Mouse (Mus musculus) frontal cortex, adult (tissue): ENCODE measurements around the gene Tmem234.

Experiments used
- ATAC-seq: cut with Nextera tagmentation; 2 replicates; pipeline ENCODE4 v1.9.2; 2017; ENCODE audit warnings: mild to moderate bottlenecking, moderate library complexity, mixed read lengths; ENCODE audit not compliant: low TSS enrichment

Gene Tmem234

DNA sequence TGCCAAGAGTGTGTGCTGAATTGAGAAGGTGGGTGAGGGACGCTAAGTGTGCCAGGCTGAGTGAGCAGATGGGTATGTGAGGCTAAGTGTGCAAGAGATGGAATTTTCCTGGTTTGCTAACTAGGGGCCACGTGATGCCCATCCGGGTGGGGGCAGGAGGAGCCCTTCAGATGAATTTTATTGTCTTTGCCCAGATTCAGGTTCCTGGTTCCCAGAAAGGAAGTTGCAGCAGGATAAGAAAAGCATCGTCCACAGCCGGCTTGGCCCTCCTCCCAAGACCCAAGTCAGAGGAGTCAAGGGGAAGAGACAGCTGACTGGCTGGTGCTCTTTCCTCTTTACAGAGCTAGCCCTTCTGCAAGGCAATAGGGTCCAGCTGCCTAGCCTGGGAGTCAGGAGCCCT lies 22.0 kb upstream of the Tmem234 start, which contains the start of gene Fam167b:
TSS of gene Fam167b (minus strand) at position 84 of the 400 bp plus-strand sequence.
- ATAC-seq, result no peak

DNA sequence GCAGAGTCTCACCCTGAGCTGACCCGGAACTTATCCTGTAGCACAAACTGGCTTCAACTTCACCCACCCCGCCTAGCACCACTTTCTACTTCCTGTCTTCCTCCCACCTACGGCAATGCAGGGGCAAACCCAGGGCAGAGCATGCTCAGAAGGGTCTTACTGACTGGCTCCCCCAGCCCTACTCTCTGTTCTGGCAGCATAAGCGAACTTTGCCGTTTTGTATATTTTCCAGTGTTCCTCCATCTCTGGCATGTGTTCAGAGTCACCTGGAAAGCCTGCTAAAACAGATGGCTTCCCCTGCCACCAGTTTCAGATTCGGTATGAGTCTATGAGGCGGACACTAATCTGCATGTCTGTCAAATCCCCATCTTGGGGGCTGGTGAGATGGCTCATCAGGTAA lies 20.1 kb upstream of the Tmem234 start:
- no peak for ATAC-seq

DNA sequence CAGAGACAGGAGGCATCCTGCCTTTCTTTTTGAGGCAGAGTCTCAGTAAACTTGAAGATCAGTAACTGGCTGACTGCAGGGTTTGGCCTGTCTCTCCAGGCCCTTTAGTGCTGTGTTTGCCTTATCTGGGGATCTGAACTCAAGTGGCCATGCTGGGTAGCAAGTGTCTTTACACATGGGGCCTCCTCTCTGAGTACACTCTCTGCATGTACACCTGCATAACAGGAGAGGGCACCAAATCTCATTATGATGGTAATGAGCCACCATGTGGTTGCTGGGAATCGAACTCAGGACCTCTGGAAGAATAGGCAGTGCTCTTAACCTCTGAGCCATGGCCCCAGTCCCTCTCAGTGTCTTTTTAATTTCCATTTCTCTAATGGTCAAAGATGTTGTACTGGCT lies 18.2 kb upstream of the Tmem234 start:
- ATAC-seq, result no peak

DNA sequence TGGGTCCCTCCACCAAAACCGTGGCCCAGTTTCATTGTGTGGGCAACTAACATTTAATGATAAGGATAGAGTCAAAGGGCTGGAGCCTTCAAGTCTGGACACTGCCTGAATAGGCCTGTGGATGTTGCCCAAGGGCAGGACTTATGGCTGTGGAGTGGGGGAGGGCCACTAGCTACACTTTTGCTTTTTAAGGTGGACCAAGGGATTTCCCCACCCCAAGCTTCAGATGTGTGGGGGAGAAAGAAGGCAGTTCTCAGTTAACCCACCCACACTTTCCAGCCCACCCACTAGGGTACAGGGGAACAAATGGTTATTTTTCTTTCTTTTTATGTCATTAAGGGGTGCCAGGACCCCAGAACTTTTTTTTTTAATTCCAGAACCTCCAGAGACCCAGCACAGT lies 16.1 kb upstream of the Tmem234 start:
- no peak for ATAC-seq

DNA sequence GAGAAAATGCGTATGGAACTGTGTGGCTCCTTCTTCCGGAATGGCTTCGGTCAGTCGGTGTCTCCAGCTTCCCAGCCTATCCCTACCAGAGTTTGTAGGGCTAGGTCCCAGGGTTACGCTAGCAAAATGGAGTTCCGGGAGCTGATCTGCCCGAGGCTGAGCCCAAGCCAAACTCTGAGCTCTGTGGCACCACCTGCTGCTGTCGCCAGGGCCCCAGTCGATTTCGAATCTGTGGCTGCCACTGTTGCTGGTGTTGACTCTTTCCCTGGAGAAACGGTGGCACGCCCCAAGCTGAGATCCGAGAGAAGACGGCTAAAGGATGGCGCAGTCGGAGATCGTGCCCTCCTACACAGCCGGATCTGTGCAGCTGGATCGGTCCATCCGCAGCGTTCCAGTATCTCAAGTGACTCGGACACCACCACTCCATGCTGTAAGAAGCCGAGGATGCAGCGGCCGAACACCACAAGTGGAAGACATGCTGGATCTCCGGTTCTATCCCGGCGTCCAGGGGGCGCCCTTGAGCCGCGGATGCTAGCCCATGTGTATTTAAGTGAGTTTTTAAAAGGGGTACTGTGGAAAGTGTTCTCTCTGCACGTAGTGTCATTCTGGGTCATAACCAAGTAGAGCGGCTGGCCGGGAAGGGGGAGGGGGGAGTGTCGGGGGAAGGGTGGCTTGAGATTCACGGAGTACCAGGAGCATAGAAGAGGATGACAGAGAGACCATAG lies 15.4 kb upstream of the Tmem234 start:
- peak; percentile 80 for ATAC-seq

DNA sequence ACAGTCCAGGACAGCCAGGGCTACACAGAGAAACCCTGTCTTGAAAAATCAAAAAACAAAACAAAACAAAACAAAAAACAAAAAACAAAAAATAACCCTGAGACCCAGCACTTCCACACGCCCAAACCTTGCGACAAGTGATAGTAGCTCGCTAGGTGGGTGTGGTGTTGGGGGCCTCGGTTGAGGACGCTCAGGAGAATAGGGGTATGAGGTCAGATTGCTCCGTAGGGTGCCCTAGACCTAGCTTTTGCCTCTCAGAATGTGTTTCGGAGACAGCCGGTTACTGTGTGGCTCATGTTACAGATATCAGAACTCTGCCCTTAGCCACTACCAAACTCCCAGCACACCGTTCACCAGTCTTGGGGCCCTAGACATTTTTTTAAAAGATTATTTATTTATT lies 14.7 kb upstream of the Tmem234 start:
- no peak for ATAC-seq

DNA sequence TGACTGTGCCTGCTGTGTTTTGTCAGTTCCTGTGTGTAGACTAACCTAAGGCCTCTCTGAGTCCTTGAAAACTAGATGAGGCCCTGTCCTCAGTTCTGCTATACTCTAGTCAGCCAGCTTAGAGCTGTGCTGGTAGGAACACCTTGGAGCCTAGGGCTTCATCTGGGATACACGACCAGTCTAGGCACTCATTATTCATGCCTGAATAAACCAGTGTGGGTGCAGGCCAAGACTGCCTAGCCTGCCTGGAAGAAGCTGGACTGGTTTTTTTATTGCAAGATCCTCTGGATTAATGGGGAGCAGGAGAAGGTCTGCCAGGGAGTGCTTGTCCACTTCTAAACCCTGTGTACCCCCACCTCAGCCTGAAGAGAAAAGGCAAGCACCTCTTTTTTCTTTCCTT lies 13.5 kb upstream of the Tmem234 start:
- no peak for ATAC-seq

DNA sequence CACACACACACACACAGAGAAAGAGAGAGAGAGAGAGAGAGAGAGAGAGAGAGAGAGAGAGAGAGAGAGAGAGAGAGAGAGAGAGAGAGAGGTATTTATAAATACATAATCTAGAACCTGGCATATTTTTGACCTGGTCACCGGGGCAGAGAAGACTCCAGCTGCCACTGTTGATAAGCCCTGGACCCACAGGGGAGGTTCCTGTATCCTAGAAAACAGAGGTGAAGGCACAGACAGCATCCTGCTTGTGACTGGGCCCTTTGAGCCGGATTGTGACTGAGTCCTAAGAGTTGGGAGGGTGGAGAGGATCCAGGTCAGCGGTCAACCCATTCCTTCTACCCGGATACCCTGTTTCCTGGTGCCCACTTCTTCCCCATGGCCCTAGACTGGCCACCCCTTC lies 11.6 kb upstream of the Tmem234 start:
- no peak for ATAC-seq

DNA sequence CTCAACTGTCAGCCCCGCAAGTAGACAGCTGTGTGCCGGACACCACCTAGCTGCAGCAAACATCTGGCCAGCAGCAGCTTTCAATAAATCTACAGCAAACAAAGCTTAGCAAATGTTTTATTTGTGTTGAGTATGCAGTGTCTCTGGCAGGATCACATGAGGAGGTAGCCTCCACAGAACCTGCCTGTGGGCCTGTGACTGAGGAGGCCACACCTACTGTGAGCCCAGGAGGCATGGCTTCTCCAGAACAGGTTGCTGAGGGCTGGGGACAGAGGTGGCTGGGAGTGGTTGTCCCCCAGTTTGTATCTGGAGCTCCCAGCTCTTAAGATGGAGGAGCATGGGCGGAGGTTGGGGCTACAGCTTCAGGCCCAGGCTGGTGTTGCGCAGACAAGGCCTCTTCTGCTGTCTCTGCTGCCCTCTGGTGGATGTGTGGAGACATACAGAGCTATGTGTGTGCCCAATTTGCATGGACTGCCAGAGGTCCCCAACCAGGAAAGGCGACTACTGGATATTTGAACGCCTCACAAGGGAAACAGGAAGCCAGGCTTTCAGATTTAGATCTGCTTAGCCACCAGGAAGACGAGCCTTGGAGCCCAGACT lies 8.1 kb downstream of the Tmem234 start:
- peak; percentile 83 for ATAC-seq

DNA sequence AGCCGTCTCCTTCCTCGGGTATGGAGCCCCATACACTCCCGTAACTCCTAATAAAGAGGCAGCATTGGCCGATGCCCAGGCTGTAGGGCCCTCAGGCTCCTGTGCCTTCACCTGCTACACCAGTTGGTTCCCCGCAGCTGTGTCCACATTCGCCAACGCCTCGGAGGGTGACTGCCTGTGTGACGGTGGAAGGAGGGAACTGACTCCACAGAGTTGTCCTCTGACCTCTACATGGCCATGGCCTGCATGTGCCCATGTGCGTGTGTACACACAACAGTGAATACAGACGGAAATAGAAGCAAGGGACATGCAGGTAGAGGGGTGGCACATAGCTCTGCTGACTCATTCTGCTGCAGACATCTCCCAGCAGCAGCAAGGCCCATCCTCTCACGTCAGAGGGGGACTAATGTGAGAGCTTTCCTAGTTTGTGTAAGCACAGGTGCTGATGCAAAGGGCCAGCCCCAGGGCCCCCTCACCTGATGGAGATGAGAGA lies 8.7 kb downstream of the Tmem234 start:
- peak; percentile 13 for ATAC-seq

DNA sequence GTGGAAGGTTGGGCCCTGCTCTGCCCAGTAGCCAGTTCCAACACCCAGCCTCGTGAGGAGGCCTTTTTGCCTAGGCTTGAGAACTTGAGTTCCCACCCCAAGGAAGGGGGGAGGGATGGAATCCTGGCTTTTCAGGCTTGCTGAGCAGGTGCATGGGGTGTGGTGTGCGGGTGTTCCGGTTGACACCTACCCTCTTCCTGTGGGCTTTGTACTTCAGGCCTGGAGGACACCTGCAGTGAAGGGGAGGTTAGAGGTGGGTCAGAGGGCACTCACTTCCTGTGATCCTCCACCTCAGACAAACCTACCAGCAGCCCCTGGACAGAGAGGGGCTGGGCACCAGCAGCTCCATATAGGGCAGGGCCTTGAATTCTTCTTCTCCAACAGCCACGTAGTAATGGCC lies 9.6 kb downstream of the Tmem234 start:
- no peak for ATAC-seq

DNA sequence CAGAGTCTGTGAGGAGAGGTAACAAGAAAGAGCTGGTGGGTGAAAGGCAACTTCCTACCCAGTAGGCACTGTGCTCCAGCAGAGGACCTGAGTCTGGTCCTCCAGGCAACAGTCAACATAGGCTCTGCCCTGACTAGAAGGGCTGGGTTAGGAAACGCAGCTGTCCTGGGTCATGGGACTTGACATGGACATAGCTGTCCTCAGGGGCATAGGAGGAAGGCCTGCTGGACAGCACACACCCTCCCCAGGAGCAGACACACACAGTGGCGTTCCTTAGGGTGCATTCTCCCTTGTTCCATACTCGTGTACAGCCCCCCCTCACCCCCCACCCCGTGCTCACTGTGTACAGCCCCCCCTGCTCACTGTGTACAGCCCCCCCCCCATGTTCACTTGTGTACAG lies 10.0 kb downstream of the Tmem234 start:
- no peak for ATAC-seq

DNA sequence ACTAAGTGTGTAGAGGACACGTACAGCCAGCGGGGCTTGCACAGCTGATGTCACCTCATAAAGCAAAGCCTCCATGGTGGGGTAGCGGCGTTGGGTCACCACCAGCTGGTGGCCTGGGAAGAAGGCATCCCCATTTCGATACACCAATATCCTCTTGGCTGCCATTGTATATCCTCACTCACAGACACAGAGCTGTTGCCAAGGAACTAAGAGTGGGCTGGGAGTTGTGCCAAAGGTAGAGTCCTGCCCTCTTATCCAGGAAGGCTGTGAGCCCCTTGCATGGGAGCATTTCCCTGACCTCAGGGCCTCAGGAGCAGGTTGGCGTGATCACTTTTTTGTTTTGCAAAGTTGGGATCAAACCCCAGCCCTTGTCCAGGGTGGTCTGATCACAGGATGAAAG lies 13.6 kb downstream of the Tmem234 start, which contains the start of gene Dcdc2b:
TSS of gene Dcdc2b (minus strand) at position 165 of the 400 bp plus-strand sequence.
- no peak for ATAC-seq

DNA sequence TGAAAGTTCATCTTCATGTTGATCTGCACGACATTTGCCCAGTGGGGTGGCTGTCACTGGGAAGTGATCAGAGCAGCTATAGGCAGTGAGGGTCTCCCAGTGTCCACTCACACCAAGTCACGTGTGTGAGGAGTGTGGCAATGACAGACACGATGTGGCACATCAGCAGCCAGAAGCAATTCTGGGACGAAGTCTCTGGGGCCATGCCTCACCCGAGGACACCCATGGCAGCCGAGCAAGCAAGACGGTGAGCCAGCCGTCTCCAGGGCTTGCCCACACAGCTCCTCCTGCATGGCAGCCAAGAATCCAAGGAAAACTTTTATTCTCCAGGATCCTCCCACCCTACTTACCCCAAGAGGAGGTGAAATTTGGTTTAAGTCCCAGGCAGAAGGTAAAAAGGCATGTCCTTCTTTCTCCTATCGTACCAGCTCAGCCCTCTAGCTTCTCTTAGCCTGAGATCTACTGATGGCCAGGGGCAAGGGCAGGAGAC lies 15.4 kb downstream of the Tmem234 start:
- peak; percentile 22; the same call in 1 of the 2 replicates for ATAC-seq

DNA sequence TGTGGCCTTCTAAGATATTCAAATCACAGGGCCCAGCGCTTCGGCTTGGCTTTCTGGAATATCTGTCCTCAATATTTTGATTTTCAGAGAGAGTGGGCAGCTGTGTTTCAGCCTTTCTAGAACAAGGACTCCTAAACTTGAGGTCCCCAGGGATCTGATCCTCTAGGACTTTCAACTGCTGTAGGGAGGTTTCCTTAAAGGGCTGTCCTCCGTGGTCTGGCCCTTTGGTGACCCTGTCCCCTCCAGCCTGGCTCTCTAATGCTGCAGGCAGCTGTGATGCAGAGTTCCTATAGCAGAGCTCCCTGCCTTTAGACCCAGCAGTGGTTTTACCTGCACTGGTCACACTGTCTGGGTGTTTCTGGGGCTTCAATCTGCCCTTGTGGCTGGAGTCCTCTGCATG lies 16.2 kb downstream of the Tmem234 start:
- ATAC-seq, result no peak

DNA sequence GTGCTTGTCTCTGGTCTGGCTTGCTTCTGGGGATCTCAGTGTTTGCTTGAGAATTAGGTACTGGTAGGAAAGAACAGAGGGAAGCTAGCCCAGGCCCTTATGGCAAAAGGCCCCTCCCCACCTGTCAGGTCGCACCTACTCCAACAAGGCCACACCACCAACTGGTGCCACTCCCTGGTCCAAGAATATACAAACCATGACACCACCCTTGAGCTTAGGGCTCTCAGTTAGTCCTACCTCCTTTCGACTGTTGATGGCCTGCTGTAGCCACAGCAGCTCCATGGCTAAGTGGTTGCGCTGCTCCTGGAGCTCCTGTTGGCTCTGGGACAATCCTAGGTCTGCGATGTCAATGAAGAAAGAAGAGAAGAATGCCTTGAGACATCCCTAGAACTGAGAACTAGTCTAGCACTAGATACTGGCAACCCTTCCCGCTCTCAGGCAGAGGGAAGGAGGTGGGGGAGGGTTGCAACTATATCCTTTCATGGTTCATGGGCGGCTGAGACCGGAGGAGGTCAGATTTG lies 16.7 kb downstream of the Tmem234 start:
- no peak for ATAC-seq

DNA sequence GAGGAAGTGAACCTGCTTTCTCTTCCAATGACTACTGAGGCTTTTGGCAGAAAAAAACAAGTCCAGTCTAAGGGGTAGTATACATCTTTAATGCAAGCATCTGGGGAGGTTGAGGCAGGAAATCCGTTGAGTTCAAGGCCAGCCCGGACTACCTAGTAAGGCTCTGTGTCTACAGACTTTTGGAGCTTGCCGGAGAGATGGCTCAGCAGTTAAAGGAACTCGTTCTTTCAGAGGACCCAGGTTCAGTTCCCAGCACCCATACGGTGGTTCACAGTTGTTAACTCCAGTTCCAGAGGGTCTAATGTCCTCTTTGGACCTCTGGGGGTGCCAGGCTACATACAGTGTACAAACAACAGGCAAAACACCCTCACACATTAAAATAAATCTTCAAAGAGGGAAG lies 17.6 kb downstream of the Tmem234 start:
- no peak for ATAC-seq

DNA sequence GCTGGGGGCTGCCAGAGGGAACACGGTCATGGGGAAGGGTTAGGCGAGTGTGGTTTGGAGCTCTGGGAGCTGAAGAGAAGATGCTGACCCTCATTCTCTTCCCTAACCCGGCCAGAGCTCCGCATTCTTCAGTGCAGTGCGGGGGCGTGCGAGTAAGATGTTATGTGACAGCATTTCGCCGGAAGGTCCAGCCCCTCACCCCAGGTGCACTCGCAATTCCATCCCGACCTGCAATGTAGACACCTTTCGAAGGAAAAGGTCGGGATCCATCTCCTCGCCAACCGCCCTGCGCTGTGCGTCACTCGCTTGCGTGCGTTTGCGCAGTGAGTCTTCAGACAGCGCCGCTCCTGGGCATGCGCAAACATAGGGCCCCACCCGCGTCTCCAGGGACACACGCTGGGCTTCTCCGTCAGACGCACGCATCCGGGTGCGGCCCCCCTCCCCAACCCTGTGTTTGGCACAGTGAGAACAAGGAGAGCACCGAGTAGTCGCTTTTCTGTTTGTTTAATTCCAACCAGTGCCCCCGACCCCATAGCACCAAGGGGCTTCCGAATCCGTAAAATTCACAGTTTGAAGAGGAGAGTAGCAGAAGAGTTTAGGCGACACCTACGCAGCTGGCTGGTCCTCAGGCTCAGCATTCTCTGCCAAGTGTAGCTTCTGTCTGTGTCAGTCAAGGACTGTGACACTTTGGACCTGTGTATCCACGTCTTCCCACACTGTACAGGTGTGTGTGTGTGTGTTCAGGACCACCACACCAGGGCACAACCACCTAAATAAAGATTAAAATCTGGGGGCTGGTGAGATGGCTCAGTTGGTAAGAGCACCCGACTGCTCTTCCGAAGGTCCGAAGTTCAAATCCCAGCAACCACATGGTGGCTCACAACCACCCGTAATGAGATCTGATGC lies 18.6 kb downstream of the Tmem234 start, which contains the start of gene Iqcc:
TSS of gene Iqcc (minus strand) at position 314 of the 906 bp plus-strand sequence.
- peak; percentile 83 for ATAC-seq

DNA sequence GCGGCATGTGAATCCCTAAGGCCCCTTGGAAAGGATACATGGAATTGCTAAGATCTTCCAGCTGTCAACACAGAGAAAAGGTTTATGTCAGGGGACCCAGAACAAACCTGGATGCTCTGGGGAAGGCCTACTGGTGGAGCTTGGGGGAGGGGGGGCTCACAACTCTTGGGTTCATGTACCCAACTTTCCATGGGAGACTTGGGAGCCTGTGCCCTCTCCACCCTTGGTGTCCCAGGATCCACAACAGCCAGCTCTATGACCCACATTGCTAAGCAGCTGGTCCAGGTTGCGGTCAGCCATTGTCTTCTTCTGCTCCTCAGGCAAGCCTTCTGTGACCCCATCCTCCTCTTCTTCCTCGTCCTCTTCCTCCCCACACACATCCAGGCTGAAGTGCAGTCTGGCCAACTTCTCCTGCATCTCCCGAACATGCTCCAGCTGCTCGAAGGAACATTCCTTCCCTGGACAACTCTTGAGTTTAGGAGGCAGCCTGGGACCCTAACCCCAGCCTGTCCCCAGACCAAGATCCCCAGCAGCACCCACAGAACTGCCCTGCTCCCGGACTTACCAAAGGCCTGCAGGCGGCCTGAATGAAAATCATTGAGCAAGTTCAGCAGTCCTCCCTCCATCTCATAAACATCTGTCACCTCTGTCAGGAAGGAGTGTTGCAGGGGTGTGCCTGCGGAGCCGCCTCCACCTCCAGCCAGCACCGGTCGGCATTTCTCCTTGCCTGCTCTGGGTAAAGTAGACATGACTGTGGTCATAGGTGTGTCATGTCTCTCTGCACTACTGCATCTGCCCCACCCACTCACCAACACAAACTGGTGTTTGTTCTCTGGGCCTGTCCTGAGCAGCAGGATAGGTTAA lies 20.2 kb downstream of the Tmem234 start:
- ATAC-seq, result no peak

DNA sequence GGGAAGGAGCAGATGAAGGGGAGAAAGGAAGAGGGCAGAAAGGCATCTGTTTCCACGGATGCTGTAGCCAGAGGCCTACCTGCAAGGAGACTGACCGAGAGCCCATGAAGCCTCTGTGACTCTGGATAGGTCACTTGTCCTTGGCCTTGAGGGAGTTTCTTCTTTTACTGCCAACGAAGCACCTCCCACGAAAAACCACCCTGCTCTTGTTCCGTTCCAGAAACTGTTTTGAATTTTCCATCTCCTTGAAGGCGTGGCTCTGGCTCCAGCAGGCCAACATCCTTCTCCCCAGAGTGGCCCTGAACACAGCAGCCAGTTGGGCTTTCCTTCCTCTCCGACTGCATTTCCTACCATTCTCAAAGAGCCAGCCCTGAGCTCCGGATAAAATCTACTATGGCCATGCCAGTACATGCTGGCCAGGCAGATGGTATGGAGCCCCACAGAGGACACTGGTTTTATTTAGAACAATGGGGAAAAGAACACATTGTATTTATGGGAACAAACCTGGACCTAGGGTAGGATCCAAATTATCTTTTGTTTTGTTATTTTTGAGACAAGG lies 20.9 kb downstream of the Tmem234 start:
- no peak for ATAC-seq
